Mouse (Mus musculus) skeletal muscle tissue, postnatal 0 days (tissue): ENCODE measurements around the gene Atp1b1. TPM values are rescaled to one million over a fixed set of nuclear protein-coding genes. Genes with fewer than 3 reads are reported as not detected.

Experiments
- polyA plus RNA-seq: library from polyadenylated mRNA; unstranded; fragments of >200 nt; fragmentation: Nextera tagmentation; extraction: Ambion mirVana; gene quantifications from 2 replicates; pipeline ENCODE4 v1.2.1, GENCODE M21; 2015

Gene Atp1b1
- 30.7 and 34.3 TPM in 2 replicates for polyA plus RNA-seq

DNA sequence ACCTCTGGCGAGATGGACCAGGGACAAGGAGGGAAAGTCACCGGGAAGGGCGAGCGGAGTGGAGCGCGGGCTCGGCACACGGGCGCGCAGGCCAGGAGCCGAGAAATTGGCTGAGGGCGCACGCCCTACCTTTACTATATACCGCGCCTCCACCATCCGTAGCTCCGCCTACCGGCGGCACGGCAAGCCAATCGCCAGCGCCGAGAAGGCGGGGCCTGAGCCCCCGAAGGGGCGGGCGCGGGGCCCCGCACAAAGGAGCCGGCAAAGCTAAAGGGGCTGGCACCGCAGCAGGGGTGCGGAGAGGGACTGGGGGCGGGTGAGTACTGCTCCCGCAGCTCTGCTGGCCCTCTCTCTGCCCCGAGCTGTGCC is at the start of gene Atp1b1:
TSS of gene Atp1b1 (minus strand) at position 111 of the 369 bp plus-strand sequence.

Other genes with a start within 250 kb of the Atp1b1 start
- 2.7 and 2.9 TPM in 2 replicates for gene Slc19a2, start 209.3 kb downstream of the Atp1b1 start, polyA plus RNA-seq
- 3.4 and 4.8 TPM in 2 replicates for gene Ccdc181, start 182.8 kb downstream of the Atp1b1 start, polyA plus RNA-seq
- 7.6 and 10.8 TPM in 2 replicates for gene Nme7, start 154.2 kb downstream of the Atp1b1 start, polyA plus RNA-seq
- gene Blzf1, start 150.9 kb downstream of the Atp1b1 start, polyA plus RNA-seq, result 22.3 and 24.0 TPM in 2 replicates